Mouse (Mus musculus) embryo, embryonic 11.5 days (tissue): ENCODE results near the gene Safb.

Source experiments
- DNase-seq: peaks from one replicate; pipeline ENCODE4 v3.0.0-alpha.2; 2012; ENCODE audit warnings: low read depth, low spot score

The Safb gene

DNA sequence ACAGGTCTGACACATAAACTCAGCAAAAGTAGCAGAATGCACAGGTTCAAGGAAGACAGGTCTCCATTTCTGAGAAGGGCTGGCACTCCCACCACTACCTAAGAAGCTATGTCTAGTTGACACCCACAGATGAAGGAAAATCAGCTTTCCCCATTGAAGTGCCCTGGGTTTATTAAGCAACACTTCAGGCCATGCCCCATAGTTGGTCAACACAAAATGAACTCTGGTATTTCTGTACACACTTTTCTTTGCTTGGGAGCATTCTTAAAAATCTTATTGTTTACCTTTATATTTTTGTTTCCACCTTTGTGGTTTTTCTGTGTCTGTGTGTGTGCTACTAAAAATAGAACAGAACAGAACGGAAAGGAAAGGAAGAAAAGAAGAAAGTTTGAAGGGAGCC, 24.5 kb upstream of the Safb start:
- DNase-seq, result no peak

DNA sequence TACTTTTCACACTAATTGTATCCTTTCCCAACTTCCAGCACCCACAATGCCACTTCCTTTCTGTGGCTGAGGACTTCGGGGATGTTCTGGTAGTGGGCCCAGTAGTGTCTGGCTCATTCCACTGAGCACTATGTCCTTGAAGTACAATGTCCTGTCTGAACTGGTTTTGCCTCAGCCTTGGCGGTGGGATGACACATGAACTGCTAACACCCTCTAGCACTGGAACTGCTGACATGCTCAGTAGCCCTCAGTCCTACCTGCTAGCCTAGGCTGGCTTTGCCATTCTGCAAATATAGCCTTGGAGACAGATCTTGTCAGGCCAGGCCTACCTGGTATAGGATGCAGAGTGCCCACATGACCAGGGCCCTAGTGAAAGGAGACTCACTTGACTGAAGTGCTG, 22.8 kb upstream of the Safb start:
- no peak for DNase-seq

DNA sequence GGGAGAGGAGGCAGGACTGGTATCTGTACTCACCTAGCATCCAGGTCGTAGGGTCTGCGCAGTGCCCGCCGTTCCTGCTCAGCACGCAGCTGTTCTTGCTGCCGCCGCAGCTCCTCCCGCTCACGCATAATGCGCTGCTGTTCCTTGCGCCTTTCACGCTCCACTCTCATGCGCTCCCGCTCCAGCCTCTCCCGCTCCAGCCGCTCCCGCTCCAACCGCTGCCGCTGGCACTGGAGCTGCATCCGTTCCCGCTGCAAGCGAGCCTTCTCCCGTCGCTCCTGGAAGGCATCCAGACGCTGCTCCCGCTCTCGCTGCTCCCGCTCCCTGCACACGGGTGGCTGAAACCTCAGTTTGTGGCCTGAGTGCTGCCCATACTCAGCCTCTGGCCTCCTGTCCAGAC, 18.3 kb upstream of the Safb start:
- no peak for DNase-seq

DNA sequence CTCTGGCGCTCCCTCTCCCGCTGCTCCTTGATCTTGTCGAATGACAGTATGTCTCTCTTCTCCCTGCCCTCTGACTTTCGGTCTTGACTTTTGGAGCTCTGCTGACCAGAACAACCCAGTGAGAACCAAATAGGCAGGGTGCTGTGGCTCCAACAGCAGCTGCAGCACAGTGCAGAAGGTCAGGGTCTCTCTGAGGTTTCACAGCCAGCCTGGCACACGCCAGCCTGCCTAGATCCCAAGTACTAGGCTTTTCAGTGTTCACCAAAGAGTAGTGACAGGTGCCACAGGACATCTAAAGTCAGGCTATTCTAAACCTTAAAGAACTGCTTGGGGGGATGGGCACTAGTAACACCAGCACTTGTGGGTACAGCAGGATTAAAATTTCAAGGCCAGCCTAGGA, 17.7 kb upstream of the Safb start:
- DNase-seq, result no peak

DNA sequence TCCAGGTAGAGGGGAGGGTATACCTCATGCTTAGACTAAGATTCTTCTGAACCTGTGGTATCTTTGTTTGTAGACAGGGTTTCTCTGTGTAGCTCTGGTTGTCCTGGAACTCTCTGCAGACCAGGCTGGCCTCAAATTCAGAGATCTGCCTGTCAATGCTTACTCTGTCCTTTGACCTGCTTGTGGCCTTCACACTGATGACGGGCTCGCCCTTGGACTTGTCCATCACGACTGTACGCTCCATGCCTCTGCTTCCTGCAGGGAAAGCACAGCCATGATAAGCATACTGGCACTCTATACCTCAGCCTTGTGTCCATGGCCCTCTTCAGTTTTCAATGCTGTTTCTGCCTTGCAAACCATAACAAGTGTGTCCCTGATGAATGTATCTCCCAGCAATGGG, 17.3 kb upstream of the Safb start:
- DNase-seq, result no peak

DNA sequence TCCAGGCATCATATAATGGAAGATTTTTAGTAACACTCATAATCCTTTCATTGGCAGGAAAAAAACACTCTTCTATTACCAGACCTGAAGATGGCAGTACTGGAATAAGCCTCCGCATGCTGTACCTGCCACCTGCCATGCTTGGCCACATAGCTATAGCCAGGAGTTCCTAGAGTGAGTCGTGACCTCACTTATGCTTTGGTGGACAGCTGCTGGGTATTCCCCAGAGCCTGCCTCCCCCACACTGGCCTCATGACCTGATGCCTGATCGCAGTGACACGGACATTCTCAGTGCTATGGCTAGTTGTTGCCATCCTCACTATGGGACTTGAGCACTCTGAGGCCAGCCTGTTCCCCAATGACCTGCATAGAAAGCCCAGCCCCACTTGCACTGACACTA, 14.3 kb upstream of the Safb start:
- DNase-seq, result no peak

DNA sequence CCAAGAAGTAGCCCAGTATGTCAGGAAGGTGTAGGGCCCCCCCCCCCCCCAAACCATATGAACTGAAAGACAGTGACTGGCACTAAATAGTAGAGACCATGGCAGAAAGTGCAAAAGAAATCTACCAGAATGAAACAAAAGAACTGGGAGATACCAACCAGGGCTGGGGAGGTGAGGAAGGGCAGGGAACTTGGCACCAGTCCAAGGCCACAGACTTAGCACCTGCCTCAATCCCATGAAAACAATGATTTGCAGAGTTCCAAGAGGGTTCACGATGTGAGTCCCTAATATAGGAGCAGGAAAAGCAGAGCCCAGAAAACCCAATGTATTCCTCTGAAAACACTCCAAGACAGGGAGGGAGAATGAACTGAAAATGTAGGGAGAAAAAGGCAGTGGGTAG, 12.5 kb upstream of the Safb start:
- no peak for DNase-seq

DNA sequence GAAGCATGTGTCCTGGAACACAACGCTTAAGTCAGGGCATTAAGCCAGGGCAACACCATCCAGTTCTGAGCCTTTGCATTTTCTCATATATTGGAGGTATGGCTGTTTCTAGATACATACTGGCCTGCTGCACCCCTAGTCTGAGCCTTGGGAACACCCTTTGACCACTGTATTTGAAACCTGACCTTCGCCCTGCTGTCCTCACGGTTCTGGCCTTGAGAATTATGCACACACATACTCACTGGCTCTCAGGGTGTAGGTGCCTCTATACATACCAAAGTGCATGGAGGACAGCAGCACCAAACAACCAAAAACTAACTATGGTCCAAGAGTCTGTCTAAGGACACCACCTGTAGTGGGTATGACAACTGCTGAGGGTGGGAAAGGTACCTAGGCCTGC, 11.7 kb upstream of the Safb start:
- no peak for DNase-seq

DNA sequence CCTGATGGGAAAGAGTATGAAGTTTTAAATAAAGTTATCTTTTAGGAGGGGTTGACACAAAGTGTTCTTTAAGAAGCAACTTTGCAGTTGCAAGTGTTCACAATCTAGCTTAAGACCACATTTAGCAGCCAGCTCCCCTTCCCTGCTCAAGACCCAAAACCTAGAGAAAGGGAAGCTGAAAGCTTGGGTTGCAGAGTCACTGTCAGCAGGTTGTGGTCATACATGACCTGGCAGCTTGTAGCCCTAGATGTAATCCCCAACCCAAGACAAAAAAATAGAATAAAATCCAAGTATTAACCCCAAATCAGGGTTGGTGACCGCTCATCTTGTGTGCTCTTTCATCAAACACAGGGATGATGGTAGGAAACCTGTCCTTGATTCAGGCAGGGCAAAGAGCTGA, 1.6 kb upstream of the Safb start:
- no peak for DNase-seq

DNA sequence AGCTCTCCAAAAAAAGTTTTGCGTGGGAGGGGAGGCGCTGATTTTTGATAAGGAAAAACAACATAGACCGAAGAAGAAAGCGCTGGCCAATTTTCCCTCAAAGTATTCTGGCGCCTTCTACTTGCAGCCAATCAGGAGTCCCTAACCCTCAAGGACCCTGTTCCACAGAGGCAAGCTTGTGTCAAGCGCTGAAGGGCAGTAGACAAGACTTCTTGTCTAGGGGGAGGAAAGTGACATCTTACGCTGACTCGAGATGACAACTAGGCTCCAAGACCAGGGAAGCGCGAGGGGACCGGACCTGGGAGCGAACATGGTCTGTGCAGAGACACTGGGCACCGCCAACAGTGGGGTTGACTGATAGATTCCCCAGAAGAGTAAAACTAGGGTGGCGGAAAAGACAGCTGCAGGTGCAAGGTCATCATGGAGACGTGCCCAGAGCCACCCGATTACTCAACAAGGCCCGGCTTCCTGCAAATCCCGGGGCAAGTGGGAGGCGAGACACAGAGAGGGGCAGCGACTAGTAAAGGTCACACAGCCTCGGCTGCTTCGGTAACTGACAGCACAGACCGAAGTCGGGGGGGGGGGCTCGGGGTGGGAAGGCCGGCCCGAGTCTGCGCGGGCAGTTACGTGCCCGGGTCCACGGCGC, 891 bp upstream of the Safb start:
- no peak for DNase-seq

DNA sequence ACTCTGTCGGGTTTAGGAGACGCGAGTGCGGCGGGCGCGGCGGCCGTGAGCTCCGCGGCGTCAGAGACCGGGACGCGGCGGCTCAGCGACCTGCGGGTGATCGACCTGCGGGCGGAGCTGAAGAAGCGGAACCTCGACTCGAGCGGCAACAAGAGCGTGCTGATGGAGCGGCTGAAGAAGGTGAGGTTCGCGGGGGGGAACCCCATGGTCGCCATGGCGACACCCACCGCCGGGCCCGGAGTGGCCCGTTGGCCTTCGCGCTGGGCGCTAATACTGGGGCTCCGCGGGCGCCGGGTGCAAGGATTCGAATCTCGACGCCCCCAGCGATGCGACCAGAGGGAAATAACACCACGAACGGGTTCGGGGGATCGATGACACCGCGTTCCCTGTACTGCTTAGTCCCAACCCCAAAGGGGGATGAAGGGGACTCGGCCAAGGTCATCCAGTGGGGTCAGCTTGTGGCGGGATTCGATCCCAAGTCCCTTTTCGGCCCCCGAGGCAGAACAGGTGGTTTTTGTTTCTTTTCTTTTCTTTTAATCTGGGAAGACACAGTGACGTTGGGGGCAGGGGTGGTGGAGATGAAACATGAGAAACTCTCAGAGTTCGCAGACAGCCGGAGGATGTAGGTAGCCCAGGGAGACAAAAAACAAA, 671 bp downstream of the Safb start:
- peak; percentile 14 for DNase-seq

DNA sequence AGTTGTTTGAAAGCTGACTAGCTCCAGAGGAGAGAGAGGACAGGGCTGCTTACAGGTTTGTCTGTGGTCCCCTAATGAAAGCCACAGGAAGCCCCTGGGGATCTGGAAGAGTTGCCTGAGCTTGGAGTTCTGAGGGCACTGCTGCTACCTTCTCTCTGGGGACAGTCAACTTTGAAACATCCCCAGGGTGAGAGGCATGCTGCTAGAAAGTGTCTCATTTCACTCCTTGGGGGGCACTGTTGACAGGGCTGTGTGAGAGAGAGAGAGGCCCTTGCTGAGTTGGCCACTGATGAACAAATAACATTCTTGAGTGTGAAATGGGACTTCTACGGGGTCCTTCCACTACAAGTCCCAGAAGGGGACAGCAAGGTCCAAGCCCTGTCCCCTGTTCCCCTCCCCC, 3.1 kb downstream of the Safb start:
- no peak for DNase-seq

DNA sequence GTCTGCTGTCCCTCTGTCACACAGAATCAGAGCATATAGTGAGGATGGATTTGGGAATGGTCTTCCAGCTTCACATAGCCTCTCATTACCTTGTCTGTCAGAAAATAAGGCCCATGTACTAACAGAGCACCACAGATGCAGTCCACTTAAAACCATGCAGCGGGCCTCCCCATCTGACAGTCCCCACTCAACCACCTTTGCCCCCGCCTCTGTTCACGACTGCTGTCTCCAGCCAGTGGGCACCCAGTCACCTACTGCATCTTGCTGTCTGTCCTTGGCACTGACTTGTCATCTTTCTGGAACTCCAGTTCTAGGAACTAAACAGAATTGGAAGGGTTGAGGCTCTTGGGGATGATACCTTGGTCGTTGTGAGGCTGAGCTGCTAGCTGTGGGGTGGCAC, 4.3 kb downstream of the Safb start:
- no peak for DNase-seq

DNA sequence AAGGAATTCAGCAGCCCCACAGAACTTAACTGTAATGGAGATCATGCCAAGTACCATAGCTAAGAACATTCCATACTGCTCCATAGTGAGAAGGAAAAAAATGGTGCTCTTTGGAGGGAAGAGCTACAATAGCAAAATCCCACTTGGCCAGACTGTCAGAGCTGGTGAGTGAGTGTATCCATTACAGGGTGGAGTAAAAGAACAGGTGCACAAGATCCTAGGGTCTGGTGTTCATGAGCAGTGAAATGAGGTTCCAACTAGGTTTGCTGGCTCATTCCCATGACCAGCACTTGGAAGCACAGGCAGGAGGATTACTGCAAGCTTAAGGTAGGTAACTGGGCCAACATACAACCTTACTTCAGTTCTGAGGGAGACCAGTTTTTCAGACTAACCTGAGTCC, 7.9 kb downstream of the Safb start:
- DNase-seq, result no peak

DNA sequence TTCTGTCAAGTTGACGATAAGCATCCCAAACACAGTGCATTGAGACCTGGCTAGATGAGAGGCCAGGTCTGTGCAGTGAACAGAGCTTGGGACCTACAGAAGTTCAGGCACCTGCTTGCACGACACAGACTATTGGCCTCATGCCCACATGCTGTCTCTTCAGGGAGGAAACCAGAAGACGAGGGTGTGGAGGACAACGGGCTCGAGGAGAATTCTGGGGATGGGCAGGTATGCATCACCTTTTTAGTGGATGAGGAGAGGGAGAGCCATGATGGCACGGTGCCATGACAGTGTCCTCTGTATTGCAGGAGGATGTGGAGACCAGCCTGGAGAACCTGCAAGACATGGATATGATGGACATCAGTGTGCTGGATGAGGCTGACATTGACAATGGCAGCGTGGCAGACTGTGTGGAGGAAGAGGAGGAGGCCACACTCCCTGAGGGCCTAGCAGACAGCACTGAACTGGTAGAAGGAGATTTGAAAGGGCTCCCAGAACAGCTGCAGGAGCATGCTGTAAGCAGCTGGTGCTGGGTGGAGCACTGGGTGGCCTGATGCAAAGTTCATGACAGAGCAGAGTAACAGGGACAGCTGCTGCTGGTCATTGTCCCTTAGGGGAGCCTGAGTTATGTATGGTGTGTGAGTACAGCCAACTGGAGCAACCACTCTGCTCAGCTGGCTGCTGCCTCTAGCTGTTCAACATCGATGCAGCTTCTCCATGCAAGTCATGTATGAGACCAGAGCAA, 9.1 kb downstream of the Safb start:
- no peak for DNase-seq

DNA sequence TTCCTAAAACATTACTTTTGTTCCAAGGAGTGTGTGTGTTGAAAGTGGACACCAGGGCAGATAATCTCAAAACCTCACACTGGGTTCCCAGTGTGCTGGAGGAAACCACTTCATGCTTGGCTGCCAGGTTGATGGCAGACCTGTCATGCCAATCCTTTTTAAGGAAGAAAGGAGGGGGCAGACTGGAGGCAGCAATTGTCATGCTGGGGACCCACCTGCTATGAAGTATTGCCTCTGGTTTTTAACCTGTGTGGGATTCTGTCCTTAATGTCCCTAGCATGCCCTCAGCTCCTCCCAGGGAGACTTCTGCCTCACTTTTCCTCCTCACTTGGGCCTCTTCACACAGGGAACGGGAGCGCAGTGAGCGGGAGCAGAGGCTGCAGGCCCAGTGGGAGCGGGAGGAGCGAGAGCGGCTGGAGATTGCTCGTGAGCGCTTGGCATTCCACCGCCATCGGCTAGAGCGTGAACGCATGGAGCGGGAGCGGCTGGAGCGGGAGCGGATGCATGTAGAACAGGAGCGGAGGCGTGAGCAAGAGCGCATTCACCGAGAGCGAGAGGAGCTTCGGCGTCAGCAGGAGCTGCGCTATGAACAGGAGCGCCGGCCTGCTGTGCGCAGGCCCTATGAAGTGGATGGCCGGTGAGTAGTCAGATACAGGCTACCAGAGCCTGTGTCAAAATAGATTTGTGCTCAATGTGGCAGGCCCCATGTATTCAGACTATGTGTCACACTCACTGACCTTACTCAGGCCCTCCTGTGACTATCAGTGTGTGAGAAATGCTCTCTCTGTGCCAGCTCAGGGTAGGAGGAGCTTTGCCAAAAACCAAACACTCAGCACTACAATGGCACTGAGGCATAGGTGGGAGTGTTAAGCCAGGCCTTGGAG, 18.8 kb downstream of the Safb start:
- DNase-seq, result no peak

DNA sequence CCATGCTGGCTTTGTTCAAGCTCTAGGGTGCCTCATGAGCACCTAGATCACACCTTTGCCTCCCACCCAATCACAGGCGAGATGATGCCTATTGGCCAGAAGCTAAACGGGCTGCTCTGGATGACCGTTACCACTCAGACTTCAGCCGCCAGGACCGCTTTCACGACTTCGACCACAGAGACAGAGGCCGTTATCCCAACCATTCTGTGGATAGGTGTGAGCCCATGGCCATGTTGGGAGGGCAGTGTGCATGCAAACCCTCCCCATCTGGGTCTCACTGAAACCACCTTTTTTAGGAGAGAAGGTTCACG, 19.4 kb downstream of the Safb start:
- DNase-seq, result no peak

DNA sequence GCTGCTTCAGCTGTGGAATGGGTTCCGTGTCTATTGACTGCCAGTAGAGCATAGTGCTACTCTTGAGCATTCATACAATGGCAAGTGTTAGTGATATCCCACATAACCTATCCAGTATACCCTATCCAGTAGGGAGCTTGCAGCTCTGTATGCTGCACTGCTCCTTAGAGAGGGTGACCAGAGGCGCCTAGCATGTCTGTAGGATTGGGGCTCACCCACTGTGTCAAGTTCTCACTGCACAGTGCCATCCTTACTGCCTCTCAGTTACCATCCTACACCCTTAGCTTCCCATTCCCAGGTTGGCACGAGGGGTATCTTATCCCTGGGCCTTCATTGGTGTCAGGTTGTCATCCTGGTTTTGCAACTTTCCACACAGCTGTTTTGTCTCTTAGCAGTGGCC, 19.8 kb downstream of the Safb start:
- no peak for DNase-seq

DNA sequence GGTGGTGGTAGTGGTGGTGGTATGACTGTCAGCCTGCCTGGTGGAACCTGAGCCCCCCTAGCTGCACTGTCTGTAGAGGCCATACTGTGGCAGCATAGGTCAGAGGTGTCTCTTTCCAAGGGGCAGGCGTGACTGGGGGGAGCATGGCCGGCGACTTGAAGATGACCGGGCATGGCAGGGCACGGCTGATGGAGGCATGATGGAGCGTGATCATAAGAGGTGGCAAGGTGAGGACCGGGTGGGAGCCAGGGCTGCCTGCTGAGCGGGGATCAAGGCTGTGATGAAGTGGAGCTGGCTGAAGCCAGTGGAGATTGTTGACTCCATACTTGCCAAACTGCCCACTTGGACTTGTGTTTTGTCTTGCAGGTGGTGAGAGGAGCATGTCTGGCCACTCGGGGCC, 20.8 kb downstream of the Safb start:
- no peak for DNase-seq

DNA sequence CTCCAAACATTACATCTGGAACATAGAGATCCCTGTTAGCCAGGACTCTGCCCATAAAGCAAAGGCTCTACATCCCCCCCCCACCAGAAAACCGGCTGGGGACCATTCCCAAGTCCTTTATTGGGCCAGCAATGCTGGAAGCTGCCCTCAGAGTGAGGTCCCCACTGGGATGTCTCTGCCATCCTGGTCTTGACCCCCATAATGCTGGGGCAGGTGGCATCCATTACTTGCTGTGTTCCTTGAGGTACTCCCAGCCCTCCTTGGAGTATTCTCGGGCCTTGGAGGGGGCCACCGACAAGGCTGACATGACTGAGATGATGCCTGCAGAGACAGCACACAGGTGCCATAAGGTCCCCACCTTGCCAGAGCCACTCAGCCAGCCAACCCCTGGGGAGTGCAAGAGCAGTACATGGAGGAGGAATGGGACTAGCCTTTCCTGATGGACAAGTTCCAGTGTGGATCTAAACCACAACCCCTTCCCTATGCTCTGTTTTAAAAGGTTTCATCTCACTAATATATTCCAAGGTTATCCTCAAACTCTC, 23.0 kb downstream of the Safb start:
- DNase-seq, result no peak

DNA sequence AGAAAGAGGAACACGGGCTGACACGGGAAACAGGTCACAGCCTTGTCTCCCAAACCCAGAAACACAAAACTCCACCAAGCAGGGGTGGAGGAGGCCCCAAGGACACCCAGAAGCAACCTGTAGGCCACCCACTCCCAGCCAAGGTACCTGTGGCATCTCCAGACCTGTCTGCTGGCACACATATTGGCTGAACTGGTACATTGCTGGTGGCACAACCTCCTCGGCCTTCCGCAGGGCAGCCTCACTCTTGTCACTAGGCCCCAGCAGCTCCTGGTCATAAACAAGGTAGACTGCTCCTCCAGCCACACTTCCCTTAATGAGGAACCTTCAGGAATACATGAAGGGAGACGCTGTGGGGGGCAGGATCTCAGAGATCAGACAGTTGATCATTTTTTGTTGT, 24.1 kb downstream of the Safb start:
- DNase-seq, result no peak
